Mouse (Mus musculus): ENCODE data around the gene Folr1.
A peak's percentile ranks its signal among the peaks of the same experiment; 100 is the strongest.

DNA sequence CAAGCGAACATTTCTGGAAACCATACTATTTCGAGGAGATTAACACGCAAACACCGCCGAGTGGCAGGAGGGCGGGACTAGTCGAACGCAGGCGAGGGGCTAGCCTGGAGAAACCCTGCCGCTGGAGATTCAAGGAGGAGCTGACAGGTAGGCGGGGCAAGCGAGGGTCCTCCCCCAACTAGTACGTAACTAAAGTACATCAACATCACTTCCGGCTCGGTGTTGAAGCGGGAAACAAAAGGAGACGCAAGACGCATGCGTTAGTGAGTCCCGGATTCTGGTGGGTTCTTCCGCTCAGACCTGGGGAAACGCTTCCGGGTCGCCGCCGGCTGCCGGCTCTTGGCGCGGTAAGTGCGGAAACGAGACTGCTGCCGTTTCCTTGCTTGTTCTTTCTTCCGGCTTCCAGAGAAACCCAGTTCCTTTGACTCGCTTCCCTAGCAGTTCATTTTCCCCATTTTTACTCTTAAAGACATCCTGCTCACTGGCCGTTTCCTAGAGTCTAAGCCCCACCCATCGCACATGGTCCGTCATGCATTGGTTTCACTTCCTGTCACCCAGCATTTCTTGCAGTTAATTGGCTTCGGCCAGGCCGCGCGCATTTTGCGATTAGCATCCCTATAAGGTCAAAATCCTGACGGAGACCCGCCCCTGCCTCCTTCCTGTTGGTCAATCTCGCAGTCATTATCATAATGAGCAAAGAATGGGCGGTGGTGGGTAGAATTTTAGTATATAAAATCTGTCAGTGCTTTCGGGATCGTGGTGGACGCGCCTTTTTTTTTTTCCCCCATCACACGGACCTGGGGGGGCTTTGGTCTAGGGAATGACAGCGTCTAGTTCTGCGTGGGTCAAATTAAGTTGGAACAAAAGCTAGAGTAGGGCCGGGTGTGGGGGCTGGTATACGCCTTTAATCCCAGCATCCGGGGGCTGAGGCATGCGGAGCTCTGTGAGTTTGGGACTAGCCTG, 25.8 kb upstream of the Folr1 start:
- TF ChIP-seq POLR2A (IDR thresholded peaks at IDR 0.05; ENCODE audit: borderline replicate concordance, extremely low read depth, insufficient read depth, insufficient read length, poor library complexity, severe bottlenecking) (0 out of 2 replicates have a peak, but pooled peaks have one; percentile 33), CTCF (IDR thresholded peaks at IDR 0.05; ENCODE audit: borderline replicate concordance, extremely low read depth, insufficient read depth, insufficient read length) (no peak)
